Mouse (Mus musculus): Measurements from ENCODE around the gene Cers5.
A peak's percentile ranks its signal among the peaks of the same experiment; 100 is the strongest.

The Cers5 gene

GRCm38 (mm10) chr15:99724292-99725021 lies 48.2 kb downstream of the Cers5 start:
- DNase-seq = peak; percentile 59

GRCm38 (mm10) chr15:99723515-99724291 lies 49.0 kb downstream of the Cers5 start:
- no peak for DNase-seq

DNA sequence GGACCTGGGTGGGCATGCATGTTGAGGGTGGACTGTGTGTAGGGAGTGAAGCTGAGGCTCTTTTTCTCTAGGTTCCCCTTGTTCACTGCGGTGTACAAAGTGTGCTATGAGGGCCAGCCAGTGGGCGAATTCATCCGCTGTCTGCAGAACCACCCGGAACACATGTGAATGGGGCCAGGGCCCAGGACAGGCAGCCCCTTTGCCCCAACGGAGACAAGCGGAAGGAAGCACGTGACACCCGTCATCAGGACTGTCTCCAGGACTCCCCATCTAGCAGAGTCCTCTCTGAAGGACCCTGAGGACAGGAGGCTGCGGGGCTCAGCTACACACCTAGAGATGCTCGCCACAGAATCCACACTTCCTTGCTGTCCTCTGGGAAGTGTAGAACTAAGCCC lies 49.6 kb downstream of the Cers5 start:
- DNase-seq = no peak

DNA sequence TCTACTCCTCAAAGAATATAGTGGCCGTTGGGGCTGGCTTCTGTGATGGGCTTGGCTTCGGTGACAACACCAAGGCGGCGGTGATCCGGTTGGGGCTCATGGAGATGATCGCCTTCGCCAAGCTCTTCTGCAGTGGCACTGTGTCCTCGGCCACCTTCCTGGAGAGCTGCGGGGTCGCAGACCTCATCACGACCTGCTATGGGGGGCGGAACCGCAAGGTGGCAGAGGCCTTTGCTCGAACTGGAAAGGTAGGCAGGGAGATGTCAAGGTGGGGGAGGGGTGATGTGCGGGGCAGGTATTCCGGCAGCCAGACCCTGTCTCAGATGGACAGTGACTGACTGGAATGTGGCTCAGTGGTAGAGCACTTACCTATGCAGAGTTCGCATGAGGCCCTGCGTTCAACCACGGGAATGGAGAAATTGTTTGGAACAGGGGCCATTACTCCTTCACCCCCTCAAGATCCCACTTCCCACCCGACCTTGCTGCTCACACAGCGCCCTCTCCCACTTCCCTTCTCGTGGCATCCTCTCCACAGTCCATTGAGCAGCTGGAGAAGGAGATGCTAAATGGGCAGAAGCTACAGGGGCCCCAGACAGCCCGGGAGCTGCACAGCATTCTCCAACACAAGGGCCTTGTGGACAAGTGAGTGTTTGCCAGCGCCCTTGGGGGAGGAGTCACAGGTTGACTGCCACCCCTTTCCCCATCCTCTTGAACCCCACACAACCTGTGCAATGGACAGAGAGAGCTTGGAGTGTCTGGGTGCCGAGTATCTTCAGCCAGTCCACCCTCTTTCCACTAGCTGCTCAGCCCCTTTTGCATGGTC lies 50.6 kb downstream of the Cers5 start:
- DNase-seq = no peak

- no peak for DNase-seq
Observed at GRCm38 (mm10) chr15:99719865-99720264, 52.8 kb downstream of the Cers5 start.

- DNase-seq = no peak
Observed at GRCm38 (mm10) chr15:99718461-99719021, 54.1 kb downstream of the Cers5 start.

DNA sequence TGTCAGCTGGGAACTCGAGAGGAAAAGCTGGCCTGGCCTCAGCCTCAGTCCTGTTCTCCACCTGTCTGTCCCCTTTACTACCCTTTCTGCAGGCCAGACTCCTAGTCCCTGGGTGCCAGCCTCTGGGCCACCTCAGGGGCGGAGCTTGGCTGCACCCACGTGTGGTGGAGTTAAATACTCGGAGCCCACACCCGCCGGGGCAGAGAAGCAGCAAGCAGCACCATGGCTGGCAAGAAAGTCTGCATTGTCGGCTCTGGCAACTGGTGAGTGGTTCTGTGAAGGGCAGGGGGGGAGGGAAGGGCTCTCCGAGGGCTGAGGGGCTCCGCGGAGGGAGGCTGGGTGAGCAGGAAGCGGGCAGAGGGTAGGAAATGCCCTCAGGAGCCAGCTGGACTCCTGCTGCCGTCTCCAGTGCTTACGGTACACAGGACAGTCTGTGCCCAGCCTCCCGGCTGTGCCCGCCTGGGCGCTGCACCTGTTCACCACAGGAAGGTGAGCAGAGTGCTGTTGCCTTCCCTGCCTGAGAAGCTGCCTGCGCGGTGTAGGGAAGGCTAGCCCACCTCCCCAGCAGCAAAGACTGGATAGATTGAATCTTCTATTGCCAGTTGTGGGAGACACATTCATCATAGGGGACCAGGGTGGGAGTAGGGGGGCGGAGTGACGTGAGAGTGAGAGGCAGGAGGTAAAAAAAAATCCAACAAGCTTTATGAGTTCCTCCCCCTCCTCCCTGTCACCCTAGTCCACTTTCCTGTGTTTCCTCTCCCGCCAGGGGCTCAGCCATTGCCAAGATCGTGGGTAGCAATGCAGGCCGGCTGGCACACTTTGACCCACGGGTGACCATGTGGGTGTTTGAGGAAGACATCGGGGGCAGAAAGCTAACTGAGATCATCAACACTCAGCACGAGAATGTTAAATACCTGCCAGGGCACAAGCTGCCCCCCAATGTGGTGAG lies 55.0 kb downstream of the Cers5 start, which contains the start of gene Gpd1:
TSS of gene Gpd1 (plus strand) at position 130 of the 949 bp plus-strand sequence.
- no peak for DNase-seq

GRCm38 (mm10) chr15:99716814-99717213 lies 55.9 kb downstream of the Cers5 start:
- DNase-seq = no peak

- DNase-seq = no peak
Observed at GRCm38 (mm10) chr15:99715982-99716746, 56.5 kb downstream of the Cers5 start.

- DNase-seq = no peak
Observed at GRCm38 (mm10) chr15:99715361-99715865, 57.3 kb downstream of the Cers5 start.

DNA sequence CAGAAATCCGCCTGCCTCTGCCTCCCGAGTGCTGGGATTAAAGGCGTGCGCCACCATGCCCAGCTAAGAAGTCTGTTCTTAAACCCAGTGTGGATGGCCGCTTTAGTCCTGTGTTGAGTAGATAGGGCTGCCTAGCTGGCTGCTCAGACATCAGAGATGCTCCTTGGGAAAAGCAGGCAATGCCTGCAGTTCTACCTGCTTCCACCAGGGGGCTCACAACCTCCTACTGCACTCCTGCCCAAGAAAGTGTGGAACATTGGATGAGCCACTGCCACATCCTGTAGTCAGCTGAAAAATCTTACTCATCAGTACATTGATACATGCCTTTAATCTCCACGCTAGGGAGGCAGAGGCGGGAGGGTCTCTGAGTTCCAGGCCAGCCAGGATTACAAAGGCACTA lies 57.8 kb downstream of the Cers5 start:
- peak; percentile 71 for DNase-seq

- DNase-seq = no peak
Observed at GRCm38 (mm10) chr15:99714206-99714605, 58.5 kb downstream of the Cers5 start.

- no peak for DNase-seq
Observed at GRCm38 (mm10) chr15:99713569-99713968, 59.1 kb downstream of the Cers5 start.

DNA sequence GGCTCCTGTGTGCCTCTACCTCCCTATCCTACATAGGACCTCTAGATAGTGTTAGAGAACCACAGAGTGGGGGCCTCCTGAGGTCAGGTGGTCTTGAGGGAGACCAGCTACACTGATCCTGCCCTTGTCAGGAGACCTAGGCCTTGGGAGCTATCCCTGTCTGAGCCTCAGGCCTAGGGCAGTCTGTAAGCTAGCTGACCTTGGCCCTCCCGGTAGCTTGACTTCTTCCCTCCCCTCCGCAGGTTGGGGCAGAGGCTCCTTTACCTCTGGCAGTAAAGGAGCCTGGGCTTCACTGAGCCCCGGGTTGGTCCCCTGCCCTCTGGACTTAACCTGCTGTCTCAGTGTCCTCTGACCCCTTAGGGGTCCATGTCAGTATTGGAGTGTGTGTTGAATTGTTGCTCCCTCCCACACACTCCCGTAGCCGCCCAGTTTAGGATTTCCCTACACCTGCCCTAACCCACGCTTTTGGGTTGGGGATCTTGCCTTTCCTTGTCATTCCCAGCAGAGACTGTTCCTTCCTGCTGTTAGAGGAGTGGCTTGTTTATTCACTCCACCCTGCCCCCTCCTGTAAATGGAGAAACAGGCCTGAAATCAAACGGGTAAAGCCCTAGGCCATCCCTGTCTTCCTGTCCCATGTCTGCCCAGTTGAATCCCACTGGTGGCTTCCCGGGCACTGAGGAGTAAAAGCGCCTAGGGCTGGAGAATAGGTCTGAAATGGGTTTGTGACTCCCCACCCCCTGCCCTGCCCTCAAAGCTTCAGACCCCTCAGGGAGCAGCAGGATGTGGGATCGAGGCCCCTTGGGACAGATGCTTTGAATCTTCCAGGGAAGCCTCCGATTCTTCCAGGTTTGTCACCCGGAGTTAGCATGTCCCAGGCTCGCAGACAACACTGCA lies 59.8 kb downstream of the Cers5 start:
- DNase-seq = no peak

DNA sequence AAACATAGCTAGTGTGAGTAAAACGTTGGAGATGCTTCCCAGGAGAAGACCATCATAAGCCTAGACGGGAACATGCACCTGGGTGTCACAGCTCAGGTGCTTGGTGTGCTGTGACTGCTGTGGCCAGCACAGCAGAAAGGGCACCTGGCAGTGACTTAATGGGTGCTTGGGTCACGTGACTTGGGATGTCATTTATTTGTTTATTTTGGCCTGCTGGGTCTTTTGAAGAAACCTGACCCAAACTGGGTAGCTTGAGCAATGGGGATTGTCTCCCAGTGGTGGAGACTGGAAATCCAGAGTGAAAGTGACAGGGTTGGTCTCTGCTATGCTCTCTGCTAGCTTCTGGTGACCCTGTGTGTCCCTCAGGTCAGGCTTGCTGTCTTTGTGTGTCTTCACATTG lies 61.2 kb downstream of the Cers5 start:
- no peak for DNase-seq

DNA sequence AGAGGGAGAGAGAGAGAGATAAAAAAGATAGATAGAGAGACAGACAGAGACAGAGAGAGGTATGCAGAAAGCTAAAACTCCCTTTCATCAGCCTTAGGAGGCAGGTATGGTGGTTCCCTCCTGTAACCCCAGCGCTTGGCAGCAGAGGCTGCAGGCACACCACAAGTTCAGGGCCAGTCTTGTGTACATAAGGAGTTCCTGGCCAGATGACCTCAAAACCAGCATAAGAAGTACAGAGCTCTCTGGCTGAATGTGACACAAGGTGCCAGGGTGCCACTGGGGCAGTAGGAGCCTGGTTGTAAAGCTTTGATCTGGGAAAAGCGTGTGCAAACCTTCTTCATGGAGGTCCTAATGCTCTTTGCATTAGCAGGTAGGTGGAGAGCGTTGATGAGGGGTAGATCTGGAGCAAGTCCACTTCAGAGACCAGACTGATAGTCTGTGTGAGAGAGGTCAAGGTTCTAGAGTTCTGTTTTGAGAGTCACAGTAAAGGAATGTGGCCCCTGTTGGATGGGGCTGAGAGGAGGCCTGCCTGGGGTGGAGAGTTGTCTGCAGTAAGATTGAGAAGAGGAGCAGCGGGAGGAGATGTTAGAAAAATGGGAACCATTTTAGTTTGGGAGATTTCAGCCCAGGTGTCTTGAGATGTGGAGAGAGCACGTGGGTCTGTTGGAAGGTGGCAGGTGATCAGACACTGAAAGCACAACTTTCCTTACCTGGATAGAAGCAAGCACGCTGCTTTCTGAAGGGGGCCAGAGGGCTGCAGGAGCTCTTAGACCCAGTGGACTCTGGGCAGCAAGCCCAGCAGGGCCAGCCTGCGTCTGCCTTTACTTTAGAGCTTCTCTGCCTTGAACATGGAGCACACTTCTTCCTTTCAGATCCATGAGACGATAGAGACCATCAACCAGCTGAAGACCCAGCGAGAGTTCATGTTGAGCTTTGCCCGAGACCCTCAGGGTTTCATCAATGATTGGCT lies 62.2 kb downstream of the Cers5 start:
- DNase-seq = no peak

DNA sequence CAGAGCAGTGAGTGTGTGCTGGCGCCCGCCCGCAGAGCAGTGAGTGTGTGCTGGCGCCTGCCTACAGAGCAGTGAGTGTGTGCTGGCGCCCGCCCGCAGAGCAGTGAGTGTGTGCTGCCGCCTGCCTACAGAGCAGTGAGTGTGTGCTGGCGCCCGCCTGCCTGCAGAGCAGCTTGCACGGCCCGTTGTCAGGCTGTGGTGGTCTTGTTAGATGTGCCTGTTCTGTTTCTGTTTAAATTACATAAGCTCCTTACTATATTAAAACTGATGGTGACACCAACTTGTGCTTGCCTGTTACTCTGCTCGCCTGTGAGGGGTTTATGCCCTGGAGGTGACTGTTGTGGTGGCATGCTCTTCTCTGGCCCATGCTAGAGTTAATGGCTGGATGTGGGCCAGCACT lies 64.5 kb downstream of the Cers5 start:
- no peak for DNase-seq

- DNase-seq = peak; percentile 49
Observed at GRCm38 (mm10) chr15:99705440-99706048, 67.1 kb downstream of the Cers5 start, which contains the start of gene Gm17349. Gene Gm17349, minus strand, starts transcription at chr15:99705490.

Measured in thymus, postnatal 25 days (tissue).